Mouse (Mus musculus) small intestine, adult 2 months (tissue): ENCODE measurements around the gene Nek3. TPM values are rescaled to one million over a fixed set of nuclear protein-coding genes. Genes with fewer than 3 reads are reported as not detected.

ENCODE experiments used
- H3K27ac ChIP-seq: fragments of 200-500 bp; 2 replicates; pipeline ENCODE4 v1.5.1; 2012; ENCODE audit warnings: low read depth, low read length, control low read depth, inconsistent platforms; ENCODE audit not compliant: insufficient read depth
- H3K27me3 ChIP-seq: fragments of 200-500 bp; 2 replicates; pipeline ENCODE4 v1.6.1; 2012; ENCODE audit warnings: mild to moderate bottlenecking, moderate library complexity, low read length, inconsistent platforms; ENCODE audit not compliant: control insufficient read depth, insufficient read depth
- H3K36me3 ChIP-seq: fragments of 200-500 bp; 2 replicates; pipeline ENCODE4 v1.6.1; 2012; ENCODE audit warnings: mild to moderate bottlenecking, low read length, control low read depth, inconsistent platforms; ENCODE audit not compliant: control insufficient read depth, insufficient read depth
- H3K4me1 ChIP-seq: fragments of 200-500 bp; 2 replicates; pipeline ENCODE4 v1.6.1; 2012; ENCODE audit warnings: low read length, inconsistent platforms, mixed read lengths; ENCODE audit not compliant: control insufficient read depth, insufficient read depth, insufficient read length
- H3K4me3 ChIP-seq: fragments of 200-500 bp; 2 replicates; pipeline ENCODE4 v1.5.1; 2012; ENCODE audit warnings: low read depth, mild to moderate bottlenecking, control low read depth, inconsistent platforms, low read length, moderate library complexity
- CTCF ChIP-seq: fragments of 200-500 bp; IDR thresholded peaks from 2 replicates; pipeline ENCODE4 v1.5.1; 2012; ENCODE audit warnings: low read depth, mild to moderate bottlenecking, control low read depth, inconsistent platforms, low read length, moderate library complexity, mixed read lengths; ENCODE audit not compliant: insufficient replicate concordance, insufficient read length; ENCODE audit errors: extremely low read depth
- POLR2A ChIP-seq: fragments of 200-500 bp; IDR thresholded peaks from 2 replicates; pipeline ENCODE4 v1.6.1; 2012; ENCODE audit warnings: low read depth, mild to moderate bottlenecking, control low read depth, inconsistent platforms, low read length, moderate library complexity
- WGBS: fragments of 180-500 bp; shearing (Covaris S2); methylation state at CpG from one replicate; pipeline ENCODE4 v1.1.7; 2018; 5-methylcytosine and 5-hydroxymethylcytosine counted together
- polyA plus RNA-seq: library from polyadenylated mRNA; depleted of rRNA; stranded (reverse); fragments of >200 nt; gene quantifications from 2 replicates; pipeline ENCODE4 v1.2.3, GENCODE M21; 2012

Nek3 gene
- polyA plus RNA-seq, 1 experiment: 3.2 TPM

DNA sequence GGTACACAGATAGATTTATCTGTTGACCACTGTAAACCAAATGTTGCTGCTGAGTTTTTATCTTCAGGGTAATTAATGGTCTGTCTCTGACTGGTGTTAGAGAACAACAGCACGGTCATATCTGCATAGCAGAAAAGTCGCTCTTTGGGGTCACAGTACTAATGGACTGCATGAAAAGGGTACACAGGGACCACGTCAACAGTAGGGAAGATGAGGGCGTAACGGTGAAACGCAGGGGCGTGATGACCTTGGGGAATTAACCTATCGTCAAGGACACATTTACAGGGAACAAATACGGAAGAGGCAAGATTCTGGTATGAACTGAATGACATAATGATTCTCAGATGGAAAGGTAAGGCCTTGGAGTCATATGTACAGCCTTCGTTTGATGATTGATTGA is 1.8 kb downstream of the Nek3 start:
- H3K27ac ChIP-seq: peak overlapping the region; percentile 92
- no peaks in the 10 kb centered on the region for H3K27me3 ChIP-seq
- H3K36me3 ChIP-seq: peaks cover 11% of the 10 kb centered on the region; the same call in 1 of the 2 replicates
- WGBS: 88% methylated on average over 10 of the region's 10 CpGs
- no peak for TF ChIP-seq POLR2A
- no peak for TF ChIP-seq CTCF
- H3K4me1 ChIP-seq: peaks cover 8% of the 10 kb centered on the region
- H3K4me3 ChIP-seq: no peak overlapping the region

DNA sequence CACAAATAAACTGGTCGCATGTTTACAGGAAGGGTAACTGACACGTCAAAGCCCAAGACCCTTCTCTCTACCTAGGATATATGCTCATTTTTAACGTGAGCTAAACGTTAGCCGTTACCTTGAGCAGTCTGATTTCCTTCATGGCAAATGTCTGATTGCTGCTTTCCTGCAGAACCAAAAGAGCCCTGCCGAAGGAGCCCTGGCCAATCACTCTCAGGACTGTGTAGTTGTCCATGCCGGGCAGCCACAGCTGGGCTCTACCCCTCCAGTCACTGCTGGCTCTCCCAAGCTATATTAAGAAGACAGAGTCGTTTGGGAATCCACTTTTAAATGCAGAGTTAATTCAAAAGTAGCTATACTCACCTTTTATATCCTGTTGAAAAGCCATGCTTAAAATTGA is 4.0 kb downstream of the Nek3 start:
- Histone ChIP-seq H3K4me1 (peaks cover 8% of the 10 kb centered on the region), H3K4me3 (no peak overlapping the region), H3K27me3 (no peaks in the 10 kb centered on the region), H3K36me3 (peaks cover 18% of the 10 kb centered on the region), H3K27ac (no peak overlapping the region)
- TF ChIP-seq POLR2A (no peak), CTCF (no peak)
- WGBS: 80% methylated on average over 8 of the region's 8 CpGs

DNA sequence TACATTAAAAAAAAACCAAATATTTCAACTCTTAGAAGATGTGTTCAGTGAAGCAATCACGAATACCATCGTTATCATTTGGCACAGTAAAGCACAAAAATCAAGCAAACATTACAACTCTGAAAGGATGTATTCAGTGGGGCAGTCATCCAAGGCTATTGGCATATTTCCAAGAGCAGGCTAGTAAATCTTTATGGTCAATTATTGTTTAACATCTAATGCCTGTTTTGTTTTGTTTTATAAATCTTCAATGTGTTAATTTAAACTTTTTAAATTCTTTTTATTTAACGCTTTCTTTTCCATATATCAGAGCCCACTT is 15.9 kb downstream of the Nek3 start:
- WGBS: 19% methylated on average over 3 of the region's 3 CpGs
- Histone ChIP-seq H3K4me3 (no peak overlapping the region), H3K4me1 (peaks cover 10% of the 10 kb centered on the region; the same call in 1 of the 2 replicates), H3K36me3 (peaks cover 14% of the 10 kb centered on the region), H3K27me3 (no peaks in the 10 kb centered on the region), H3K27ac (no peak overlapping the region)
- no peak for TF ChIP-seq CTCF

DNA sequence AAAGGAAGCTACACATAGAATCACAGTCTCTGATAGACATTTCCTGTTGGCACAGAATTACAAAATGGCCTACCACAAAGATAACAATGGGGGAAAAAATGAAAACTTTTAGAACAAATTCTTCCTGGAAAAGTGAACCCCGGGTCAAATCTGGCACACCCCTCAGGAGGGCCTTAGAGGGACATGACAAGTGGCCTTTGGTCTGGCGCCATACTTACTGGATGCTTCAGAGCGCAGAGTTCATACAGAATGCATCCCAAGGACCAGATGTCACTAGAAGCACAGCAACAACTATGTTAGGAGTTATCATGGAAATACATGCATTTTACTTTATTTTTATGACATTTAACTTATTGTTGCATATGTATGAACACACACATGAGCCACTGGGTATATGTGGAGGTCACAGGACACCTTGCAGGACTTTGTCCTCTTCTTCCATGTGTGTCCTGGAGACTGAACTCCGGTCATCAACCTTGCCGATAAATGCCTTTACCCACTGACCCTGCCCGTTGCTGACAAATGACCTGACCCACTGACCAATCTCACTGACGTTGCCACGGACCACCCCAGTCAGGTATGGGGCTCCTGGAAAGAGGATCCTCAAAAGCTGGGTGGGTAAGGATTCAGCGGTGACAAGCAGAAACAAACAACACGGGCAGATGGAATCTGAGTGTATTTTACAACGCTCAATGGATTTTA is 16.4 kb downstream of the Nek3 start:
- 43% methylated on average over 11 of the region's 11 CpGs for WGBS
- peak overlapping the region; percentile 22; the same call in 1 of the 2 replicates for H3K27ac ChIP-seq
- peaks cover 5% of the 10 kb centered on the region; the same call in 1 of the 2 replicates for H3K4me1 ChIP-seq

DNA sequence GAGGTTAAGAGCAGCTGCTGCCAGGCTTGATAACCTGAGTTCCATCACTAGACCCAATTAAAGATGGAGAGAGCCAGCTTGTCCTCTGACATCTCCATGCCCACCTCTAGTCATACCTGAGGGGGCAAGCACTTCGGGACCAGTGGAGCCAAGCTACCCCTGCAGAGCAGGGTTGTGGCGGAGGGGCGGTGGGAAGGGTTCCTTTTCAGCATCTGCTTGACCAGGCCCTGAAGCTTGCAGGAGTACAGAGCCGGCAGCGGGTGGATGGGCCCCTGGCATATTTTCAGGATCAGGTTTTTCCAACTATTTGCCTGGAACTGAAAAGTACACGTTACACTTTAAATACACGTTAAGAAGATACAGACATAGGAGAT is 17.9 kb downstream of the Nek3 start:
- no peak for TF ChIP-seq POLR2A
- TF ChIP-seq CTCF: no peak
- Histone ChIP-seq H3K27ac (no peak overlapping the region), H3K4me3 (no peak overlapping the region), H3K27me3 (no peaks in the 10 kb centered on the region), H3K4me1 (peaks cover 5% of the 10 kb centered on the region; the same call in 1 of the 2 replicates), H3K36me3 (peaks cover 19% of the 10 kb centered on the region)
- WGBS: 97% methylated on average over 7 of the region's 7 CpGs

More for the DNA sequence above, 16.4 kb downstream of the Nek3 start:
- Histone ChIP-seq H3K36me3 (peaks cover 15% of the 10 kb centered on the region), H3K4me3 (no peak overlapping the region), H3K27me3 (no peaks in the 10 kb centered on the region)
- TF ChIP-seq CTCF: no peak
- TF ChIP-seq POLR2A: no peak

DNA sequence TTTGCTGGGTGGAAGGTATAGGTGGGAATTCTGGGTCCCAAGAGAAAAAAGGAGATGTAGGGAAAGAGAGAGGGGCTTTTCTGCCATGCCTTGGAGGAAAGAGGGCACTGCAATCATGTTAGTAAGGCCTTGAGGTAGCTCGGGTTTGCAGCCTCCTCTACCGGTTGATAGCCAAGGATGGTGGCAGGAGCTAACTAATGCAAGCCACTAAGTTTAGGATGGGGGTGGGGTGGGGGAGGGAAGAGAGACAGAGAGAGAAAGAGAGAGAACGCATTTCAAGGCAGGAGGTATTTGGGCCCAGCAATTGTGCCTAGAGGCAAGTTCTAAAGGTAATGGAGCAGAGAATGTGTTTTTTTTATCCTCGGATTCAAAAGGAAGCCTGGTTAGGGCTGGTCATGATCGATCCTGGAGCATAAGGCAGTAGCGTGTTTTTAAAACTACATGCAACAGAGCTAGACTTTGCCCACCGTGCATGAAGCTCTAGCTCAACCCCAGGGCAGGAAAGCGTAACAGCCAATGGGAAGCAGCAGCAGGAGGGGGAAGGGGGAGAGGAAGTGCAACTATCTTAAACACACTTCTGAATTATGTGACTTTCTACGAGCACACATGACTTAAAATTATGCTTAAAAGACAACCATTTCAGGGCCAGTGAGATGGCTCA is 18.4 kb downstream of the Nek3 start:
- Histone ChIP-seq H3K27ac (no peak overlapping the region), H3K36me3 (peaks cover 19% of the 10 kb centered on the region), H3K27me3 (no peaks in the 10 kb centered on the region), H3K4me1 (peaks cover 5% of the 10 kb centered on the region; the same call in 1 of the 2 replicates), H3K4me3 (no peak overlapping the region)
- TF ChIP-seq POLR2A (no peak), CTCF (no peak)
- WGBS: 88% methylated on average over 9 of the region's 9 CpGs

DNA sequence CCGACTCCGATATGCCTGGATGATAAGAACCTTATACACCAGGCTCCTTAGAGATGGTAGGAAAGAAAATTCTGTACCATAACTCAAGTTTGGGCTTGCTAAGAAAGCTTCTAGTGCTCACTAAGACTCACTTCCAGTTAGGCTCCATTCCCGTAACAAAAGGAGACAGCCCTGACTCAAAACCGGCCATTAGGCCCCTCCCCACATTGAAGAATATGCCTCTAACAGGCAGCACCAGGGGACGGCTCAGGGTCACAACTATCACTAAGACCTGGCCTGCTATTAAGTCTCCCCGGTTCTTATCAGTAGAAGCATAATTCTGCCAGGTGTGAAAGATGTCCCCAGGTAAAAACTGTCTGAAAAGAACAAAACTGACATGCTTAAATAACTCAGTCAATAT is 20.4 kb downstream of the Nek3 start:
- H3K4me1 ChIP-seq: peaks cover 5% of the 10 kb centered on the region; the same call in 1 of the 2 replicates
- H3K27me3 ChIP-seq: no peaks in the 10 kb centered on the region
- TF ChIP-seq POLR2A: no peak
- TF ChIP-seq CTCF: no peak
- WGBS: 76% methylated on average over 6 of the region's 6 CpGs
- no peak overlapping the region for H3K27ac ChIP-seq
- peaks cover 22% of the 10 kb centered on the region for H3K36me3 ChIP-seq
- no peak overlapping the region for H3K4me3 ChIP-seq
